Mouse (Mus musculus): ENCODE results near the gene Mycl.
"Not testable (repeated sequence)": the region's sequence is repeated elsewhere in the genome, so short reads cannot be mapped to it uniquely, and the experiment has no call there.

Mycl gene

DNA sequence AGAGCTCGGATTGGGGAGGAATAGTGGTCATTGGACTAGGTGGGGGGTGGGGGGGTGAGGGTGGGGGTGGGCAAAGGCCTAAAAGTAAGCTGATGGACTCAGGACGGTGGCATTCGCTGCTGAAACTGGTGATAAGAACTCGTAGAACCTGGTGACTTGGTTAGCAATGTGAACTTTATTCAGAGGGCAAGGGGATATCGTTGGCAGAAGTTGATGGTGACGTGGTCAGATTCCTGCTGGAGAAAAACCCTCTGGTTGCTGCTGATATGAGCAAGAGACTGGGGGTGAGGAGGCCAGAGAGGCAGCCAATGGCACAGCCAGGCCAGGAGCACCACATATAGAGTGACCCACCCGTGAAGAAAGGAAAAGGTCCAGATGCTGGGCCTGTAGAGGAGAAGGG lies 14.2 kb upstream of the Mycl start:
- DNase-seq (ENCODE audit: low spot score in 2 of 2), result no peak

DNA sequence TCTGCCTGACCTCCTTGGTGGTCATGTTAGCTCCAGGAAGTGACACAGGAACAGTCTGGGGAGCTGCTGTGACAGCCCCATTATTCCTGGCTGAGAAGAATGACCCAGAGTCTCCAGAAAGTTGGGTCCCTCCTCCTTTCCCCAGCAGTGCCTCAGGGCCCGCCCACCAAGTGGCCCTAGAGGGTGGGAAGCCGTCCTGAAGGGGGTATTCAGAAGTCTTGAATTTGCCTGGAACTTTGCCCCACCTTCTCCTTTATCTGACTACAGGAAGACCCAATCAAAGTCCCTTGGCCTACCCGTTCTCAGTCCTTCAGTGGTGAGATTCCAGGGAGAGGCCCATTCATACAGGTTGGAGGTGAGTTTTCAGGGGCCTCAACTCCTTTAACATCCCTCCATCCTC lies 13.5 kb upstream of the Mycl start:
- DNase-seq (ENCODE audit: low spot score in 2 of 2), result no peak

DNA sequence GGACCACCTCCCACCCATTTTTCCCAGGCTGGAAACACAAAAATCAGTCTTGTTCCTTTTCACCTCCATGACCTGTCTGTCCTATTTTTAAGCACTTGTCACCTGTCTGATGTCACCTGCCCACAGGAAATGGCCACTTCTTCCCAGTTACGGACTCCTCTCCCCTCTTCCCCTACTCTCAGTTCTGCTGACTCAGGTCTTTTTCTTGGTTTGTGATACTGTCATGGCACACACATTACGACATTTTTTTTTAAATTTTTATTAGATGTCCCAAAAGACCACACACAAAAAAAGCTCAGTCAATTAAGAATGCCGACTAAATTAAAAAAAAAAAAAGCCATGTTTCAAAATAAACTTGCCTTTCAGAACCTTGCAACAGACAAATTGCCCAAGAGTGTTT lies 12.9 kb upstream of the Mycl start:
- DNase-seq (ENCODE audit: low spot score in 2 of 2), result no peak

DNA sequence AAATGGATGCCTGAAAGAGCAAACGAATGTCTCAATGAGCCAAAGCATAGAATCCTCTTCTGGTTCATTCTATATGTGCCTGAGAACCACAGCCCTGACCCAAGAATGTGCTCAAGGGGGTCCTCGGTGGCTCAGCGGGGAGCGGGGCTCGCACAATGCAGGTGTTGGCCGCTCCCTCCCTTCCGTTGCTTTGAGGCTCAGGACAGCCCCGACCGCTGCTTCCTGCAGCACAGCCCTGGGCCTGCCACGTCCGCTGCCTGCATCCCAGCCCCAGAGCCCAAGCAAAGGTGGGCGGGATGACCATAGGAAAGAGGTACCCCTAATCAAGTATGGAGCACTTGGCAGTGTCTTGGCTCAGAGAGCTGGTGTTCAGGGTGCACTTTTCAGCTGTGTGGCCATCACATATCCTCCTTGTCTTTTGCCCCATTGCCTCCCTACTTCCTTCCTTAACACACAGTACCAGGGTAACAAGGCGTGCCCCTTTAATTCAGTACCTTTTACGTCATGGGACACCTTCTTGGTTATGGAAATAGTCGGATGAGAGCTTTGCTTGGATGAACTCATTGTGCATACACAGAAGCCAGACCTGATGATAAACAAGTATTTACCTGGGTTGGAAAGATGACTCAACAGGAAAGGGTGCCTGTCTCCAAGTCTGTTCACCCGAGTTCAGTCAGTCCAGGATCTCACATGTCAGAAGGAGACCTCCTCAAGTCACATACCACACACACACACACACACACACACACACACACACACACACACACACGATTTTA lies 11.8 kb upstream of the Mycl start:
- peak; percentile 35 to 43 for DNase-seq (ENCODE audit: low spot score in 2 of 2)

DNA sequence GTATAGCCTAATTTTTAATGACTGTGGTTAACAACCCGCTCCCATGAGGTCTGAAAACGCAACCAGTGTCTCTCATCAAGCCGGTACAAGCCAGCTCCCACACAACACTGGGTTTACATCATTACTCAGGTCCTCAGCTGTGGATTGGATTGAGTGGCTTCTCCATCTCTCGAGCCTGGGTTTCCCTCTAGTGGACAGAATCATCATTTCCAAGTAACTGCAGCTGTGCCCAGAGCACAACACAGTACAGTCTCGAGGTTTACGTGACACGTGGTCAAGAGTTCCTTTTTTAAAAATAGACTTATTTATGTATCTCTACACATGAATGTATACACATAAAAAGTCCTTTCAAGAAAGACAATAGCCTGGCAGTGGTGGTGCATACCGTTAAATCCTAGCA lies 10.3 kb upstream of the Mycl start:
- peak; percentile 55 to 80 for DNase-seq (ENCODE audit: low spot score in 2 of 2)

DNA sequence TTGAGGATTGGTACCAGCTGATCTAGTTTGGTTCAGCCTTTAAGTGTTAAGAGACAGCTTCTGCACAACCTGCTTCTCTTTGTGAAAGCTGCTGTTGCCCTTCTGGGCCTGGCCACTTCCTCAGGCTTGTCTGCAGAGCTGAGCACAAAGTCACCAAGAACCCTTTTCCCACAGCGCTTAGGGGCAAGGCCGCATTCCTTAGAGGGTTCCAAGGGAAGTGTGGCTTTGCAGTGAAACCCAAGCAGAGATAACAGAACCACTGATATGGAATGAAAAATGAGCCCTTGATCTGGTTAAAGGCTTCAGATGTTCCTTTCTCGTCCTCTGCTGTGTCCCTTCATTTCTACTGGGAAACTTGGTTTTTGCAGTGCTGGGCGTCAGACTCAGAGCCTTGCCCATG lies 8.0 kb upstream of the Mycl start:
- DNase-seq (ENCODE audit: low spot score in 2 of 2), result no peak

DNA sequence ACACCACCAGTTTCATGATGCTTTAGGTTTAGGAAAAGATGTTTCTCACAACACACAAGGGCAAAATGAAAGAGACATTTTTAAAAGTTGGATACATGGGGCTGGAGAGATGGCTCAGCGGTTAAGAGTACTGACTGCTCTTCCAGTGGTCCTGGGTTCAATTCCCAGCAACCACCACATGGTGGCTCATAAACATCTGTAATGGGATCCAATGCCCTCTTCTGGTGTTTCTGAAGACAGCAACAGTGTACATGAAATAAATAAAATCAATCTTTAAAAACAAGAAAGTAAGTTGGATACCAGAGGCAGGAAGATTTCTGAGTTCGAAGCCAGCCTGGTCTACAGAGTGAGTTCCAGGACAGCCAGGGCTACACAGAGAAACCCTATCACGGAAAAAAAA lies 7.4 kb upstream of the Mycl start:
- not testable (repeated sequence) for DNase-seq (ENCODE audit: low spot score in 2 of 2)

GRCm38 (mm10) chr4:122991177-122991576 lies 4.3 kb upstream of the Mycl start:
- no peak for DNase-seq (ENCODE audit: low spot score in 2 of 2)

GRCm38 (mm10) chr4:122992276-122992675 lies 3.2 kb upstream of the Mycl start:
- DNase-seq (ENCODE audit: low spot score in 2 of 2), result no peak

DNA sequence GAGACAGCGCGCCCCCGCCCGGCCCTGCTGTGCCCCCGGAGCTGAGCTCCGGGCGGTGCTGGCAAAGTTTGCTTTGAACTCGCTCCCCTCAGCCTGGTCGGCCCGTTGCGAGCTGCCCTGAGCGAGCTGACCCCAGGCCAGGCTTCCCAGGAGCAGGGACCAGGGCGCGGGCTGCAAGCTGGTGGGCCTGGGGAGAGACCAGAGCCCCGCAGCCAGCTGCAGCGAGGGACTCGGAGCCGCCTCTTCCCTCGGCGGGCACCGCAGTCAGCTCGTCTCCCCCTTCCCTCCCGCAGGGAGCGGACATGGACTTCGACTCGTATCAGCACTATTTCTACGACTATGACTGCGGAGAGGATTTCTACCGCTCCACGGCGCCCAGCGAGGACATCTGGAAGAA lies 767 bp downstream of the Mycl start:
- peak; percentile 28 to 31 for DNase-seq (ENCODE audit: low spot score in 2 of 2)

- DNase-seq (ENCODE audit: low spot score in 2 of 2), result peak in 1 of 2 experiments; percentile 26
Measured at GRCm38 (mm10) chr4:122996618-122997381, 1.3 kb downstream of the Mycl start.

- no peak for DNase-seq (ENCODE audit: low spot score in 2 of 2)
Measured at GRCm38 (mm10) chr4:122998537-122999262, 3.2 kb downstream of the Mycl start.

- no peak for DNase-seq (ENCODE audit: low spot score in 2 of 2)
Measured at GRCm38 (mm10) chr4:122999263-122999691, 3.8 kb downstream of the Mycl start.

DNA sequence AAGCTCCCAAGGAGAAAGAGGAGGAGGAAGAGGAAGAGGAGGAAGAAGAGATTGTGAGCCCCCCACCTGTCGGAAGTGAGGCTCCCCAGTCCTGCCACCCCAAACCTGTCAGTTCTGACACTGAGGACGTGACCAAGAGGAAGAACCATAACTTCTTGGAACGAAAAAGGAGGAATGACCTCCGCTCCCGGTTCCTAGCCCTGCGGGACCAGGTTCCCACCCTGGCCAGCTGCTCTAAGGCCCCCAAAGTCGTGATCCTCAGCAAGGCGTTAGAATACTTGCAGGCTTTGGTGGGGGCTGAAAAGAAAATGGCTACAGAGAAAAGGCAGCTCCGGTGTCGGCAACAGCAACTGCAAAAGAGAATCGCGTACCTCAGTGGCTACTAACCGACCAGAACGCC lies 4.7 kb downstream of the Mycl start:
- no peak for DNase-seq (ENCODE audit: low spot score in 2 of 2)

GRCm38 (mm10) chr4:123000617-123001342 lies 5.3 kb downstream of the Mycl start:
- DNase-seq (ENCODE audit: low spot score in 2 of 2), result no peak

- no peak for DNase-seq (ENCODE audit: low spot score in 2 of 2)
Measured at GRCm38 (mm10) chr4:123005054-123005966, 9.9 kb downstream of the Mycl start.

DNA sequence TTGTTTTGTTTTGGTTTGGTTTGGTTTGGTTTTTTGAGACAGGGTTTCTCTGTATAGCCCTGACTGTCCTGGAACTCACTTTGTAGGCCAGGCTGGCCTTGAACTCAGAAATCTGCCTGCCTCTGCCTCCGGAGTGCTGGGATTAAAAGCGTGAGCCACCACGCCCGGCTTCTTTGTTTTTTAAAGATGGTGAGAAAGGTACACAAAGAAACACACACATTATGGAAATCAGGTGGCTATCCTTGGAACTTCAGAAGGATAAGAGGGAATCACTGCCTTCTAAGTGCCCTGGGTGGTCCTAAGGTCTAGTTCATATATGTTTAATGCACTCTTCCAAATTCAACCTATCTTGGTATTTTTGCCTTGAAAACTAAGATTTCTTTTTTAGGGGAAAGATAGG lies 17.0 kb downstream of the Mycl start:
- DNase-seq (ENCODE audit: low spot score in 2 of 2), result not testable (repeated sequence)

DNA sequence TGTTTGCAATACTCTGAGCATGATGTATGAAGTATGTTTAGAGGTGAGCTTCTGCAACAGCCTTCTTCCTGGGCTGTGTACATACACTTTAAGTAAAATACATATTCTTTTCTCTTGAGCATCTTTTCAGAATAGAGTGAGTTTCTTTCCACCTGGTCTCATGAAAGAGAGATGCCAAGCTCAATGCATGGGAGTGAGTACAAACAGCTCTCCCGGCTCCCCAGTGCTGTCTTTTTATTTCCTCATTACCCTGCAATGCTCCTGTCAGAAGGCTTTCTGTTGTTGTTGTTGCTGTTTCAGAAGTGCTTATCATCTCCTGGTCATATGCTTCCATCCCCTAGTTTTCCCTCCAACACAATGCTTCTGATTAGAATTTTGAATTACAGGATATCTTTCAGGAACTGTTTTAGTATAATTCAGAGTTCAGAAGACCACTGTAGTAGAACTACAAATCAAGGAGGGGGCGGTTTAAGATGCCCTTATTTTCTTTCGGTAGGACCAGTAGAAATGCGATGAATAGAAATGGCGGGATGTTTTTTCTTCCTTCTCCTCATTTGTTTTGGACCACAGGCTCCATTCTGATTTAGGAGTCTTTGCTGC lies 18.0 kb downstream of the Mycl start:
- no peak for DNase-seq (ENCODE audit: low spot score in 2 of 2)

DNA sequence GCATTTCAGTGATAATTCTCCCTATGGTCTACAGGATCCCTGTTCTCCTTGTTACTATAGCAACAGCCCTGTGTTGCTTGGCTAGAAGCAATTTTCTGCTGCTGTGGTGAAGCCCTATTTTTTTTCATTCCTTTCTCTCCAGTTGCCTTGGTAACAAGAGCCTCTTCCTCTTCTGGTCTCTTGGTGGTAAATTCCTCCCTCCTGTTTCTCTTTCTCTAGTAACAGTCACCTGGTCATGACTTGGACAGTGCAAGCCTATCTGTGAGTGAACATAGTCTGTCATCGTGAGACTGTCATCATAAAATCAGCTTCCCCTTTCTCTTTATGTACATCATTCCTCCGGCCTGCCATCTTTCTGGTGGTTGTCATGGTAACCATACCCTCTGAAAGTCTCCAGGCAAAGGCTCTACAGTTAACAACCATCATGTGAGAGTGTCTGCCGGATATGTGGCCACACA lies 18.5 kb downstream of the Mycl start:
- DNase-seq (ENCODE audit: low spot score in 2 of 2), result no peak

Measured in thymus, postnatal 10 days (tissue).